Mouse (Mus musculus): ENCODE measurements around the gene Adgre4. TPM values are rescaled to one million over a fixed set of nuclear protein-coding genes. Genes with fewer than 3 reads are reported as not detected.
A peak's percentile ranks its signal among the peaks of the same experiment; 100 is the strongest.

The Adgre4 gene
- total RNA-seq (2021), result under 1 TPM in 1 of 2 experiments, not detected in 1; 0.17 TPM
- long read RNA-seq, experiment 1, result 0 reads
- long read RNA-seq, experiment 2, partial matches to known transcripts, result 0 of 1 reads
- long read RNA-seq, experiment 2, other reads (novel, unspliced or antisense), result 0 of 1 reads

- H3K4me3 ChIP-seq, result no peak within 1 kb of the TSS
- no peak within 1 kb of the TSS for H3K27ac ChIP-seq
- no peak for DNase-seq
- intact Hi-C loops (cut with DNase I), result no loop called here
- no peak for TF ChIP-seq CTCF (IDR thresholded peaks at IDR 0.05)
Measured at GRCm38 (mm10) chr17:55749786-55750185, at the start of gene Adgre4. TSS of gene Adgre4 (plus strand) at chr17:55749984.

GRCm38 (mm10) chr17:55702161-55702820 lies 47.5 kb upstream of the Adgre4 start:
- intact Hi-C loops (cut with DNase I), result loop anchor here (5.0 kb wide), 1 partner anchor 185 kb away; no protein-coding TSS in a partner anchor
- peak; percentile 71 for DNase-seq
- Histone ChIP-seq H3K4me3 (no peak overlapping the region), H3K27ac (no peak overlapping the region)
- peak; percentile 82 for TF ChIP-seq CTCF (IDR thresholded peaks at IDR 0.05)

GRCm38 (mm10) chr17:55702865-55703264 lies 46.9 kb upstream of the Adgre4 start:
- no peak for TF ChIP-seq CTCF (IDR thresholded peaks at IDR 0.05)
- Histone ChIP-seq H3K4me3 (no peak overlapping the region), H3K27ac (no peak overlapping the region)
- intact Hi-C loops (cut with DNase I), result loop anchor here (5.0 kb wide), 1 partner anchor 184 kb away; no protein-coding TSS in a partner anchor
- DNase-seq, result no peak

- peak; percentile 98 for DNase-seq
Measured at GRCm38 (mm10) chr17:55711984-55712811, 37.6 kb upstream of the Adgre4 start, which contains the start of gene Pot1b. TSS of gene Pot1b (minus strand) at chr17:55712628.

GRCm38 (mm10) chr17:55721270-55721669 lies 28.5 kb upstream of the Adgre4 start:
- no peak for TF ChIP-seq CTCF (IDR thresholded peaks at IDR 0.05)
- DNase-seq, result no peak
- intact Hi-C loops (cut with DNase I), result no loop called here
- no peak overlapping the region for H3K27ac ChIP-seq
- H3K4me3 ChIP-seq, result no peak overlapping the region

More at GRCm38 (mm10) chr17:55711984-55712811, 37.6 kb upstream of the Adgre4 start, which contains the start of gene Pot1b:
- intact Hi-C loops (cut with DNase I), result loop anchor here (5.0 kb wide), 1 partner anchor 165 kb away; the partner anchor contains the start of gene Zfp119a
- peak; percentile 16; the same call in 1 of the 2 replicates for TF ChIP-seq CTCF (IDR thresholded peaks at IDR 0.05)
- H3K4me3 ChIP-seq, result peak within 1 kb of the TSS; percentile 95
- H3K27ac ChIP-seq, result peak within 1 kb of the TSS; percentile 81

GRCm38 (mm10) chr17:55722250-55722649 lies 27.5 kb upstream of the Adgre4 start:
- no peak overlapping the region for H3K27ac ChIP-seq
- intact Hi-C loops (cut with DNase I), result no loop called here
- no peak for DNase-seq
- TF ChIP-seq CTCF (IDR thresholded peaks at IDR 0.05), result no peak
- H3K4me3 ChIP-seq, result no peak overlapping the region

- intact Hi-C loops (cut with DNase I), result no loop called here
- H3K27ac ChIP-seq, result no peak overlapping the region
- no peak for DNase-seq
- no peak overlapping the region for H3K4me3 ChIP-seq
- TF ChIP-seq CTCF (IDR thresholded peaks at IDR 0.05), result no peak
Measured at GRCm38 (mm10) chr17:55726193-55726592, 23.6 kb upstream of the Adgre4 start.

GRCm38 (mm10) chr17:55736675-55737074 lies 13.1 kb upstream of the Adgre4 start:
- intact Hi-C loops (cut with DNase I), result no loop called here
- no peak overlapping the region for H3K27ac ChIP-seq
- no peak for DNase-seq
- H3K4me3 ChIP-seq, result no peak overlapping the region
- no peak for TF ChIP-seq CTCF (IDR thresholded peaks at IDR 0.05)

- no peak for DNase-seq
- H3K27ac ChIP-seq, result no peak overlapping the region
- intact Hi-C loops (cut with DNase I), result no loop called here
- no peak overlapping the region for H3K4me3 ChIP-seq
- no peak for TF ChIP-seq CTCF (IDR thresholded peaks at IDR 0.05)
Measured at GRCm38 (mm10) chr17:55751170-55751569, 1.4 kb downstream of the Adgre4 start.

GRCm38 (mm10) chr17:55813642-55814041 lies 63.9 kb downstream of the Adgre4 start:
- no peak overlapping the region for H3K27ac ChIP-seq

GRCm38 (mm10) chr17:55816853-55817252 lies 67.1 kb downstream of the Adgre4 start:
- Histone ChIP-seq H3K4me3 (no peak overlapping the region), H3K27ac (no peak overlapping the region)
- no peak for TF ChIP-seq CTCF (IDR thresholded peaks at IDR 0.05)
- intact Hi-C loops (cut with DNase I), result no loop called here
- no peak for DNase-seq

More at GRCm38 (mm10) chr17:55813642-55814041, 63.9 kb downstream of the Adgre4 start:
- intact Hi-C loops (cut with DNase I), result no loop called here
- DNase-seq, result no peak
- peak; percentile 41 for TF ChIP-seq CTCF (IDR thresholded peaks at IDR 0.05)
- H3K4me3 ChIP-seq, result no peak overlapping the region

GRCm38 (mm10) chr17:55821566-55821965 lies 71.8 kb downstream of the Adgre4 start:
- no peak overlapping the region for H3K27ac ChIP-seq
- intact Hi-C loops (cut with DNase I), result no loop called here
- no peak overlapping the region for H3K4me3 ChIP-seq
- DNase-seq, result no peak
- no peak for TF ChIP-seq CTCF (IDR thresholded peaks at IDR 0.05)

GRCm38 (mm10) chr17:55843067-55843466 lies 93.3 kb downstream of the Adgre4 start:
- Histone ChIP-seq H3K4me3 (no peak overlapping the region), H3K27ac (no peak overlapping the region)
- no peak for TF ChIP-seq CTCF (IDR thresholded peaks at IDR 0.05)
- DNase-seq, result no peak
- intact Hi-C loops (cut with DNase I), result no loop called here

All from gastrocnemius, adult 2 months (tissue).